Mouse (Mus musculus): ENCODE measurements around the gene Slc1a7. TPM values are rescaled to one million over a fixed set of nuclear protein-coding genes. Genes with fewer than 3 reads are reported as not detected.

The Slc1a7 gene
- total and polyA plus RNA-seq, 2 experiments from 2014 or later: 0.08 to 0.65 TPM

DNA sequence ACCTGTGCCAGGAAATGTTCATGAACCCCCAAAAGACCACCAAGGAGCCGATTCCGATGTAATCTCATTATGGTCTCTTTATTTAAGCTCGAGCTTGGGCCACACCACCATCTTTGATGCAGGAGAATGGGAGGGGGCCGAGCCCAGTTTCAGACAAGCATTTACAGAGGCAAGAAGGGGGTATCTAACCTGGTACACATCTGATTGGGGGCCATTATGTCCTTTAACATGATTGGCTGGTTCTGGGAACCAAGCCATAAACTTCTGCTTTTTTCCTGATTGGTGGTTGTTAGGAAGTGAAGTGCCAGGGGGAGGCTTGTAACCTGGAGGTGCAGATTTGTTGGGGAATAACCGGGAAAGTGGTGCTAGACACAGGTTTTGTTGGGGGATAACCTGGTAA lies 12.4 kb upstream of the Slc1a7 start:
- Histone ChIP-seq H3K36me3 (replicated peaks; ENCODE audit: control insufficient read depth, insufficient read depth, low read length) (no peaks in the 10 kb centered on the region), H3K27me3 (ENCODE audit: control insufficient read depth, insufficient read depth, low read length) (no peaks in the 10 kb centered on the region), H3K4me3 (ENCODE audit: low read depth, low read length) (no peak overlapping the region), H3K9me3 (replicated peaks; ENCODE audit: control insufficient read depth, low read length) (no peaks in the 10 kb centered on the region), H3K27ac (ENCODE audit: low read depth) (no peak overlapping the region), H3K4me1 (ENCODE audit: control insufficient read depth, insufficient read depth) (no peaks in the 10 kb centered on the region), H3K9ac (replicated peaks; ENCODE audit: low read depth, low read length) (no peak overlapping the region), H3K4me2 (ENCODE audit: low read depth, low read length) (no peak overlapping the region)
- ATAC-seq (ENCODE audit: insufficient read depth, low read depth) (no peak), DNase-seq (ENCODE audit: low spot score) (no peak)
- no peak for TF ChIP-seq CTCF (IDR thresholded peaks at IDR 0.05; ENCODE audit: low read depth)
- no peak for TF ChIP-seq EP300 (IDR thresholded peaks at IDR 0.05; ENCODE audit: low read depth)
- 76% methylated on average over 5 of the region's 5 CpGs for WGBS

GRCm38 (mm10) chr4:107958487-107958886 lies 9.6 kb upstream of the Slc1a7 start:
- ATAC-seq (ENCODE audit: insufficient read depth, low read depth) (no peak), DNase-seq (ENCODE audit: low spot score) (no peak)
- 92% methylated on average over 7 of the region's 7 CpGs for WGBS
- H3K27me3 ChIP-seq (ENCODE audit: control insufficient read depth, insufficient read depth, low read length): no peaks in the 10 kb centered on the region
- TF ChIP-seq EP300 (IDR thresholded peaks at IDR 0.05; ENCODE audit: low read depth): no peak
- TF ChIP-seq CTCF (IDR thresholded peaks at IDR 0.05; ENCODE audit: low read depth): no peak
- H3K4me1 ChIP-seq (ENCODE audit: control insufficient read depth, insufficient read depth): peaks cover 13% of the 10 kb centered on the region
- H3K9me3 ChIP-seq (replicated peaks; ENCODE audit: control insufficient read depth, low read length): no peaks in the 10 kb centered on the region
- H3K4me3 ChIP-seq (ENCODE audit: low read depth, low read length): no peak overlapping the region
- H3K27ac ChIP-seq (ENCODE audit: low read depth): no peak overlapping the region
- H3K9ac ChIP-seq (replicated peaks; ENCODE audit: low read depth, low read length): no peak overlapping the region
- no peaks in the 10 kb centered on the region for H3K36me3 ChIP-seq (replicated peaks; ENCODE audit: control insufficient read depth, insufficient read depth, low read length)
- no peak overlapping the region for H3K4me2 ChIP-seq (ENCODE audit: low read depth, low read length)

DNA sequence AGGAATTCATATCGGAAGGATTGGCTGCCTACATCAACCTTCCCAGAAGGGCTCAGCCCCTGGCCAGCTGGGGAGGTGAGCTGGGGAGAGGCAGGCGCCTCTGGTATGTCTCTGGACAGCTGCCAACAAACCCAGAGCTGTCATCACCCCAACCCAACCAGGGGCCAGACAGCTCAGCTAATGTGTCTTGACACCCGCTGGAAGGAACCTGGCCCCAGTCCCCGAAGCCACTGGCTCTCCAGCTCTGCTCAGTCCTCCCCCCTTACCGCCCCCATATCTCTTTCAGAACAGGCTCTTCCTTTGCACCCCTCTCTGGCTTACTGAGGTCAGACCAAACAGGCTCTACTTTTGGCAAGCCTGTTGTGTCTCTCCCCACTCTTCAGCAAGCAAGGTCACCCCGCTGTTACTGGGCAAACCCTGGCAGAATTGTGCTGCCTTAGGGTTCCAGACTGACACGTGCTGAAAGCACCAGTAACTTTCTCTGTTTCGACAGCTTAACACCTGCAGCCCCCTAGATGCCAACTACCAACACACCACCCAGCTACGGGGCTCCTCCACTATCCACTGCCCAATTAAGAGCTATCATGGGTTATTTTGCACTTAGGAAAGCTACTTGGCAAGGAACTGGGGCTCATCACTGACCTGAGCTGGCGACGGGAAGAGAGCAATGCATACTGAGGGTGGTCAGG lies 5.9 kb upstream of the Slc1a7 start:
- DNase-seq (ENCODE audit: low spot score) (peak; percentile 95), ATAC-seq (ENCODE audit: insufficient read depth, low read depth) (peak; percentile 97)
- 9% methylated on average over 11 of the region's 11 CpGs for WGBS
- Histone ChIP-seq H3K27ac (ENCODE audit: low read depth) (peak overlapping the region; percentile 86), H3K9ac (replicated peaks; ENCODE audit: low read depth, low read length) (no peak overlapping the region), H3K27me3 (ENCODE audit: control insufficient read depth, insufficient read depth, low read length) (no peaks in the 10 kb centered on the region), H3K4me1 (ENCODE audit: control insufficient read depth, insufficient read depth) (peaks cover 13% of the 10 kb centered on the region), H3K36me3 (replicated peaks; ENCODE audit: control insufficient read depth, insufficient read depth, low read length) (no peaks in the 10 kb centered on the region), H3K9me3 (replicated peaks; ENCODE audit: control insufficient read depth, low read length) (no peaks in the 10 kb centered on the region), H3K4me2 (ENCODE audit: low read depth, low read length) (no peak overlapping the region), H3K4me3 (ENCODE audit: low read depth, low read length) (no peak overlapping the region)
- TF ChIP-seq CTCF (IDR thresholded peaks at IDR 0.05; ENCODE audit: low read depth) (peak; percentile 9; the same call in 1 of the 2 replicates), EP300 (IDR thresholded peaks at IDR 0.05; ENCODE audit: low read depth) (peak; percentile 96; the same call in 1 of the 2 replicates)

DNA sequence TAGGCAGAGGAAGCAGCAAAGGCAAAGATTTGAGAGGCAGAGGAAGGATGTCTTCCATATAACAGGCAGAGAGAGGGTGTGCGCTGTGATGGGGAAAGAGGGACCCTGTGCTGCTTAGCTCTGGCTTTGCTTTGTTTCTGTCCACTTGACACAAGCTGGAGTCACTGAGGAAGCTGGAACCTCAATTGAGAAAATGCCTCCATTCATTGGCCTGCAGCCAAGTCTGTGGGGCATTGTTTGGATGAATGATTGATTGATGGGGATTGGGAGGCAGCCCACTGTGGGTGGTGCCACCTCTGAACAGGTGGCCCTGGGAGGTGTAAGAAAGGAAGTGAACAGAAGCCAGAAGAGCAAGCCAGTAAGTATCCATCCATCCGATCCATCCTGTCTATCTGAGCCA lies 5.3 kb upstream of the Slc1a7 start:
- 71% methylated on average over 2 of the region's 2 CpGs for WGBS
- Histone ChIP-seq H3K27ac (ENCODE audit: low read depth) (peak overlapping the region; percentile 86), H3K36me3 (replicated peaks; ENCODE audit: control insufficient read depth, insufficient read depth, low read length) (no peaks in the 10 kb centered on the region), H3K27me3 (ENCODE audit: control insufficient read depth, insufficient read depth, low read length) (no peaks in the 10 kb centered on the region), H3K4me1 (ENCODE audit: control insufficient read depth, insufficient read depth) (peaks cover 13% of the 10 kb centered on the region), H3K4me2 (ENCODE audit: low read depth, low read length) (no peak overlapping the region), H3K9ac (replicated peaks; ENCODE audit: low read depth, low read length) (no peak overlapping the region), H3K4me3 (ENCODE audit: low read depth, low read length) (no peak overlapping the region), H3K9me3 (replicated peaks; ENCODE audit: control insufficient read depth, low read length) (no peaks in the 10 kb centered on the region)
- TF ChIP-seq EP300 (IDR thresholded peaks at IDR 0.05; ENCODE audit: low read depth) (no peak), CTCF (IDR thresholded peaks at IDR 0.05; ENCODE audit: low read depth) (no peak)
- ATAC-seq (ENCODE audit: insufficient read depth, low read depth) (no peak), DNase-seq (ENCODE audit: low spot score) (no peak)

- no peaks in the 10 kb centered on the region for H3K9me3 ChIP-seq (replicated peaks; ENCODE audit: control insufficient read depth, low read length)
- H3K27ac ChIP-seq (ENCODE audit: low read depth): no peak overlapping the region; the same call in 1 of the 2 replicates
- TF ChIP-seq EP300 (IDR thresholded peaks at IDR 0.05; ENCODE audit: low read depth) (no peak), CTCF (IDR thresholded peaks at IDR 0.05; ENCODE audit: low read depth) (no peak)
- 39% methylated on average over 5 of the region's 5 CpGs for WGBS
- no peaks in the 10 kb centered on the region for H3K36me3 ChIP-seq (replicated peaks; ENCODE audit: control insufficient read depth, insufficient read depth, low read length)
- ATAC-seq (ENCODE audit: insufficient read depth, low read depth) (no peak), DNase-seq (ENCODE audit: low spot score) (no peak)
- H3K4me3 ChIP-seq (ENCODE audit: low read depth, low read length): no peak overlapping the region
- H3K4me2 ChIP-seq (ENCODE audit: low read depth, low read length): no peak overlapping the region
- H3K9ac ChIP-seq (replicated peaks; ENCODE audit: low read depth, low read length): no peak overlapping the region
- H3K4me1 ChIP-seq (ENCODE audit: control insufficient read depth, insufficient read depth): peaks cover 10% of the 10 kb centered on the region
- no peaks in the 10 kb centered on the region for H3K27me3 ChIP-seq (ENCODE audit: control insufficient read depth, insufficient read depth, low read length)
Measured at GRCm38 (mm10) chr4:107966416-107967109, 1.6 kb upstream of the Slc1a7 start.

Data from heart, postnatal 0 days (tissue).